In genomic region chr4:35606200-35606599, GRCm38 (mm10) we compare ENCODE assay signal across 8 mouse cellular contexts.
"Had no signal": no experiment of that assay in that cellular context is flagged by ENCODE, and none has a peak within 500 bp of the region (broad histone marks: within the 10 kb centered on the region; RNA-seq: fewer than 3 reads in every experiment).

No protein-coding gene starts in this region.

- DNase-seq: liver, postnatal 0 days; lung, adult 2 months; lung, postnatal 14 days; lung, postnatal 36 days; right cerebral cortex, postnatal 25 days; thymus, adult 18-20 months; thymus, postnatal 14 days; thymus, postnatal 36 days had no signal
